Mouse (Mus musculus) skeletal muscle tissue, postnatal 0 days (tissue): Measurements from ENCODE around the gene Eef1a1. TPM values are rescaled to one million over a fixed set of nuclear protein-coding genes. Genes with fewer than 3 reads are reported as not detected.

ENCODE experiments used
- microRNA-seq, 2 experiments: library from miRNA; unstranded; fragments of <30 nt; microRNA quantifications; one replicate each; pipeline ENCODE4; 2016
- polyA plus RNA-seq: library from polyadenylated mRNA; unstranded; fragments of >200 nt; fragmentation: Nextera tagmentation; extraction: Ambion mirVana; gene quantifications from 2 replicates; pipeline ENCODE4 v1.2.1, GENCODE M21; 2015

Eef1a1 gene
- 2,529 and 2,620 TPM in 2 replicates for polyA plus RNA-seq

DNA sequence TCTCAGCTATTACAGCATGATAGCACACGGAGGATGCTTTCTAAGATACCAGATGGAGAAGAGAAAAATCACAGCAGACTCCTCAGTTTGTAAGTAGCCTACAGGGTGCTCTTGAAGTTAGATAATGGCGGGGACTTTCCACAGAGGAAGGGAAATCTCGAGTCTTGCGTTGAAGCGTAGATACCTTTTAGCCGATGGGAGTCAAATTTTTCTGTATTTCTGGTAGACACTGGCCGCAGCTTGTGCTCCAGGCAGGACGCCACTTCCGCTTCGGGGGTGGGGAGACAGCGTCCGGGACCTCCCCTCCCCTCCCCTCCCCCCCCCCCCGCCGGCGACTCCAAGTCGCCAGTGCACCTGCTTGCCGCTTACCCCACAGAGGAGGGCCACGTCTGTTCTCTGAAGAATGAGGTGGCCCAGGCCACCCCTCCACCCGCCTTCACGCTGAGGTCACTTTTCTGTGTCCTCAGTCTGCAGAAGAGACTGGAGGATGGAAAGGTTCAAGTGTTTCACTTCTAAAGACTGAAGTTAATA lies at the start of gene Eef1a1:
Eef1a1 (minus strand) TSS at position 262 of the 531 bp plus-strand sequence.

GRCm38 (mm10) chr9:78447973-78448873 lies 40.7 kb downstream of the Eef1a1 start, which contains the start of the genes Mto1 and Gm17324:
Mto1 (plus strand) TSS chr9:78448208.
Gm17324 (minus strand) TSS chr9:78448786.

GRCm38 (mm10) chr9:78442579-78443392 lies 46.2 kb downstream of the Eef1a1 start, which contains the start of gene Cgas:
Cgas (minus strand) TSS chr9:78443237.

Small RNA genes lying within 50 kb of the gene (microRNA-seq; reads per million reads assigned to microRNA genes)
- gene Gm26377: 0 reads per million in 2 experiments

Other genes with a start within 250 kb of the Eef1a1 start
- gene Gm3776, start 232.0 kb downstream of the Eef1a1 start, polyA plus RNA-seq: 0.77 TPM in 1 of 2 replicates, not detected in the other
- gene Gm10639, start 199.2 kb downstream of the Eef1a1 start, polyA plus RNA-seq: not detected in 2 replicates
- gene Omt2a, start 174.4 kb downstream of the Eef1a1 start, polyA plus RNA-seq: not detected in 2 replicates
- gene Omt2b, start 161.6 kb downstream of the Eef1a1 start, polyA plus RNA-seq: not detected in 2 replicates
- 0.17 and 1.3 TPM in 2 replicates for gene Gsta2, start 133.4 kb downstream of the Eef1a1 start, polyA plus RNA-seq
- not detected in 2 replicates for gene Dppa5a, start 121.0 kb downstream of the Eef1a1 start, polyA plus RNA-seq
- not detected in 2 replicates for gene Ooep, start 110.4 kb downstream of the Eef1a1 start, polyA plus RNA-seq
- 0.06 TPM in 1 of 2 replicates, not detected in the other for gene Ddx43, start 93.4 kb downstream of the Eef1a1 start, polyA plus RNA-seq
- gene Cgas, start 45.9 kb downstream of the Eef1a1 start, polyA plus RNA-seq: 1.0 and 1.2 TPM in 2 replicates
- gene Mto1, start 40.9 kb downstream of the Eef1a1 start, polyA plus RNA-seq: 19.1 and 19.8 TPM in 2 replicates
- 0.77 and 0.95 TPM in 2 replicates for gene Gm17324, start 40.4 kb downstream of the Eef1a1 start, polyA plus RNA-seq
- 8.8 and 9.2 TPM in 2 replicates for gene Slc17a5, start 98.9 kb upstream of the Eef1a1 start, polyA plus RNA-seq
- 4.1 and 4.7 TPM in 2 replicates for gene Cd109, start 126.4 kb upstream of the Eef1a1 start, polyA plus RNA-seq